Mouse (Mus musculus): ENCODE results near the gene Arl11. TPM values are rescaled to one million over a fixed set of nuclear protein-coding genes. Genes with fewer than 3 reads are reported as not detected.

The Arl11 gene
- polyA plus RNA-seq, 1 experiment from 2014 or later: 5.0 TPM

- H3K27me3 ChIP-seq (replicated peaks; ENCODE audit: insufficient read depth, low read length): no peaks in the 10 kb centered on the region
- H3K27ac ChIP-seq (ENCODE audit: low read length): no peak overlapping the region
- no peak for TF ChIP-seq EP300 (IDR thresholded peaks at IDR 0.05)
- no peak for TF ChIP-seq CTCF (IDR thresholded peaks at IDR 0.05)
- no peaks in the 10 kb centered on the region for H3K9me3 ChIP-seq (ENCODE audit: low read length)
- H3K4me1 ChIP-seq (ENCODE audit: insufficient read depth, low read depth, low read length): no peaks in the 10 kb centered on the region
- no peak overlapping the region for H3K9ac ChIP-seq (replicated peaks; ENCODE audit: low read depth)
- DNase-seq (ENCODE audit: low spot score) (no peak), ATAC-seq (no peak)
- H3K4me2 ChIP-seq (replicated peaks; ENCODE audit: low read depth, low read length): no peak overlapping the region
- 34% methylated on average over 3 of the region's 3 CpGs for WGBS
- H3K4me3 ChIP-seq (ENCODE audit: low read depth, low read length): no peak overlapping the region
- no peaks in the 10 kb centered on the region for H3K36me3 ChIP-seq (ENCODE audit: insufficient read depth, low read length)
Observed at GRCm38 (mm10) chr14:61290664-61291063, 18.9 kb upstream of the Arl11 start.

GRCm38 (mm10) chr14:61293884-61294737, 15.4 kb upstream of the Arl11 start:
- no peaks in the 10 kb centered on the region for H3K27me3 ChIP-seq (replicated peaks; ENCODE audit: insufficient read depth, low read length)
- H3K4me1 ChIP-seq (ENCODE audit: insufficient read depth, low read depth, low read length): no peaks in the 10 kb centered on the region
- no peak overlapping the region for H3K4me2 ChIP-seq (replicated peaks; ENCODE audit: low read depth, low read length)
- H3K4me3 ChIP-seq (ENCODE audit: low read depth, low read length): no peak overlapping the region
- no peak overlapping the region for H3K27ac ChIP-seq (ENCODE audit: low read length)
- peak; percentile 64 for TF ChIP-seq CTCF (IDR thresholded peaks at IDR 0.05)
- TF ChIP-seq EP300 (IDR thresholded peaks at IDR 0.05): no peak
- H3K36me3 ChIP-seq (ENCODE audit: insufficient read depth, low read length): no peaks in the 10 kb centered on the region
- WGBS: 47% methylated on average over 16 of the region's 16 CpGs
- no peak overlapping the region for H3K9ac ChIP-seq (replicated peaks; ENCODE audit: low read depth)
- peak; percentile 56 for ATAC-seq
- no peaks in the 10 kb centered on the region for H3K9me3 ChIP-seq (ENCODE audit: low read length)
- DNase-seq (ENCODE audit: low spot score): peak; percentile 53

- Histone ChIP-seq H3K4me1 (ENCODE audit: insufficient read depth, low read depth, low read length) (no peaks in the 10 kb centered on the region), H3K36me3 (ENCODE audit: insufficient read depth, low read length) (no peaks in the 10 kb centered on the region), H3K27me3 (replicated peaks; ENCODE audit: insufficient read depth, low read length) (no peaks in the 10 kb centered on the region), H3K27ac (ENCODE audit: low read length) (no peak overlapping the region), H3K4me3 (ENCODE audit: low read depth, low read length) (no peak overlapping the region), H3K9ac (replicated peaks; ENCODE audit: low read depth) (no peak overlapping the region), H3K4me2 (replicated peaks; ENCODE audit: low read depth, low read length) (no peak overlapping the region), H3K9me3 (ENCODE audit: low read length) (no peaks in the 10 kb centered on the region)
- DNase-seq (ENCODE audit: low spot score) (peak; percentile 61), ATAC-seq (peak; percentile 48; the same call in 1 of the 2 replicates)
- TF ChIP-seq CTCF (IDR thresholded peaks at IDR 0.05): peak; percentile 49
- TF ChIP-seq EP300 (IDR thresholded peaks at IDR 0.05): no peak
- 19% methylated on average over 6 of the region's 6 CpGs for WGBS
Observed at GRCm38 (mm10) chr14:61294738-61295079, 14.8 kb upstream of the Arl11 start.

GRCm38 (mm10) chr14:61299810-61300209, 9.7 kb upstream of the Arl11 start:
- Histone ChIP-seq H3K4me2 (replicated peaks; ENCODE audit: low read depth, low read length) (no peak overlapping the region), H3K9ac (replicated peaks; ENCODE audit: low read depth) (no peak overlapping the region), H3K27ac (ENCODE audit: low read length) (no peak overlapping the region), H3K4me1 (ENCODE audit: insufficient read depth, low read depth, low read length) (no peaks in the 10 kb centered on the region), H3K36me3 (ENCODE audit: insufficient read depth, low read length) (no peaks in the 10 kb centered on the region), H3K4me3 (ENCODE audit: low read depth, low read length) (no peak overlapping the region), H3K9me3 (ENCODE audit: low read length) (no peaks in the 10 kb centered on the region), H3K27me3 (replicated peaks; ENCODE audit: insufficient read depth, low read length) (no peaks in the 10 kb centered on the region)
- TF ChIP-seq CTCF (IDR thresholded peaks at IDR 0.05) (no peak), EP300 (IDR thresholded peaks at IDR 0.05) (no peak)
- WGBS: 81% methylated on average over 6 of the region's 6 CpGs
- DNase-seq (ENCODE audit: low spot score): no peak
- ATAC-seq: no peak

GRCm38 (mm10) chr14:61301323-61301722, 8.2 kb upstream of the Arl11 start:
- no peak for ATAC-seq
- H3K9ac ChIP-seq (replicated peaks; ENCODE audit: low read depth): no peak overlapping the region
- no peaks in the 10 kb centered on the region for H3K36me3 ChIP-seq (ENCODE audit: insufficient read depth, low read length)
- WGBS: 34% methylated on average over 2 of the region's 2 CpGs
- no peaks in the 10 kb centered on the region for H3K4me1 ChIP-seq (ENCODE audit: insufficient read depth, low read depth, low read length)
- TF ChIP-seq EP300 (IDR thresholded peaks at IDR 0.05) (no peak), CTCF (IDR thresholded peaks at IDR 0.05) (no peak)
- no peak overlapping the region for H3K27ac ChIP-seq (ENCODE audit: low read length)
- H3K27me3 ChIP-seq (replicated peaks; ENCODE audit: insufficient read depth, low read length): no peaks in the 10 kb centered on the region
- no peaks in the 10 kb centered on the region for H3K9me3 ChIP-seq (ENCODE audit: low read length)
- DNase-seq (ENCODE audit: low spot score): no peak
- no peak overlapping the region for H3K4me2 ChIP-seq (replicated peaks; ENCODE audit: low read depth, low read length)
- H3K4me3 ChIP-seq (ENCODE audit: low read depth, low read length): no peak overlapping the region

GRCm38 (mm10) chr14:61302428-61302827, 7.1 kb upstream of the Arl11 start:
- DNase-seq (ENCODE audit: low spot score) (peak; percentile 71), ATAC-seq (peak; percentile 52)
- Histone ChIP-seq H3K4me1 (ENCODE audit: insufficient read depth, low read depth, low read length) (no peaks in the 10 kb centered on the region), H3K36me3 (ENCODE audit: insufficient read depth, low read length) (no peaks in the 10 kb centered on the region), H3K27me3 (replicated peaks; ENCODE audit: insufficient read depth, low read length) (no peaks in the 10 kb centered on the region), H3K4me2 (replicated peaks; ENCODE audit: low read depth, low read length) (no peak overlapping the region), H3K27ac (ENCODE audit: low read length) (no peak overlapping the region), H3K9ac (replicated peaks; ENCODE audit: low read depth) (no peak overlapping the region), H3K4me3 (ENCODE audit: low read depth, low read length) (no peak overlapping the region), H3K9me3 (ENCODE audit: low read length) (no peaks in the 10 kb centered on the region)
- TF ChIP-seq EP300 (IDR thresholded peaks at IDR 0.05) (no peak), CTCF (IDR thresholded peaks at IDR 0.05) (no peak)
- WGBS: 38% methylated on average over 2 of the region's 2 CpGs
